Mouse (Mus musculus) urinary bladder, adult 18-20 months (tissue): Measurements from ENCODE around the gene Asic1.
"Not testable (repeated sequence)": the region's sequence is repeated elsewhere in the genome, so short reads cannot be mapped to it uniquely, and the experiment has no call there.

ENCODE experiments used
- DNase-seq, 2 experiments: peaks; one replicate each; pipeline ENCODE4 v3.0.0; 2022; ENCODE audit warnings: low spot score in 2 of 2, mixed read lengths in 2 of 2

Gene Asic1

DNA sequence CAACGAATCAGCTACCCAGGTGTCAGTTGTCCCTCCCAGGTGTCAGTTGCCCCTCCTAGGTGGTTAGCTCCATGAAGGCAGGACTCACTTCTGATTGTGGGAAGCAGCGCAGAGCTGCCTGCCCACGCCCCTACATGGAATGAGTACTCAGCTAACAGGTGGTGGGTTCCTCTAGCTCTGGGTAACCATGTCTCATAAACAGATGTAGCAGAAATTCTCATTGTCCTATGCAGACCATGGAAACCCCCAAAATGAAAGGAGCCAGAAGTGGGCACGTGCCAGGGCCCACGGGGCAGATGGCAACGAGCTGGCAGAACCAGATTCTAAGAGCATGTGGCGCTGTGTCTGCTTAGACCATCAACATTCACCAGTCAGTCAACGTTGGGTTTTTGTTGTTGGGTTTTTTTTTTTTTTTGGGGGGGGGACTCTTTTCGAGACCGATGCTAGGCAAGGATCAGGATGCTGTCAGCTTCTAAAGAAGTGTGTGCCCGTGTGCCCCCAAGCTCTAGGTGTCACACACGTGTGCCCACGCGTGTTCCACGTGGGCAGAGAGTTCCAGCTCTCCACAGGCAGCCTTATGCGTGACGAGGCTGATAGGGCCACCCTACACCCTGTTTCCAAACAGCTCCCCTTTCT is 6.1 kb upstream of the Asic1 start:
- no peak for DNase-seq

- DNase-seq, result peak in 1 of 2 experiments; percentile 52
Measured at GRCm38 (mm10) chr15:99664600-99665451, 5.3 kb upstream of the Asic1 start.

DNA sequence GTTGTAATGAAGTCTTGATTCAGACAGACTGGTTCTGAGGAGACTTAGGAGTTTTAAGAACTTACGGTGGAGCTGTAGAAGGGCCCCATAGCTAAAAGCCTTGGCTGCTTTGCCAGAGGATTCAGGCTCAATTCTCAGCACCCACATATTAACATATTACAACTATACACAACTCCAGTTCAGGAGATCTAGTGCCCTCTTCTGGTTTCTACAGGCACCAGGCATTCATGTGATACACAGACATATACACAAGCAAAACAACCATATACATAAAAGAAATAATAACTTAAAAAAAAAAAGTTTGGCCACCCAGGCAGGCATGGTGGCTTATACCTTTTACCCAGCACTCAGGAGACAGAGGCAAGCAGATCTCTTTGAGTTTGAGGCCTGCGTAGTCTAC is 2.6 kb upstream of the Asic1 start:
- DNase-seq, result no peak

DNA sequence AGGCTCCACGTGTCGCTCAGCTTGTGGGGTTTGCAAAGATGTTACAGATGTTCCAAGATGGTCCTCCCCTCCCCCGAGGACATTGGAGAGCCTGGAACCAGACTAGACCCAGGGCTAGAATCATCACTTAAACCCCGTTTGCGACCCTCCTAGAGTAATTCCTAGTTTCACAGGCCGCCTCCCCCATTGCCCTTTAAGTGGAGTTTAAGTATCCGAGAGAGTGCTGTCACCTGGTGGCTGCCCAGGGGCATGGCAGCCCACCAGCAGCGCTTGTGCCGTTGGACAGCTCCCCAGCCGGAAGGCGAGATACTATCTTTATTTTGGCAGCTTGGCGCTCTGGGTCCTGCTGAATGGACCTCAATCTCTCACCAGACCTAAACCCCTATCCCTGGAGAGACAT is 1.3 kb upstream of the Asic1 start:
- DNase-seq, result peak; percentile 29 to 69

- DNase-seq, result no peak
Measured at GRCm38 (mm10) chr15:99669392-99669791, 776 bp upstream of the Asic1 start.

GRCm38 (mm10) chr15:99670964-99671670 is 949 bp downstream of the Asic1 start:
- no peak for DNase-seq

DNA sequence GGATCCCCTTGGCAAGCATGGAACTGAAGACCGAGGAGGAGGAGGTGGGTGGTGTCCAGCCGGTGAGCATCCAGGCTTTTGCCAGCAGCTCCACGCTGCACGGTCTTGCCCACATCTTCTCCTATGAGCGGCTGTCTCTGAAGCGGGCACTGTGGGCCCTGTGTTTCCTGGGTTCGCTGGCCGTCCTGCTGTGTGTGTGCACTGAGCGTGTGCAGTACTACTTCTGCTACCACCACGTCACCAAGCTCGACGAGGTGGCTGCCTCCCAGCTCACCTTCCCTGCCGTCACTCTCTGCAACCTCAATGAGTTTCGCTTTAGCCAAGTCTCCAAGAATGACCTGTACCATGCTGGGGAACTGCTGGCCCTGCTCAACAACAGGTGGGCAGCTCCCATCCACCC is 1.6 kb downstream of the Asic1 start:
- DNase-seq, result no peak

DNA sequence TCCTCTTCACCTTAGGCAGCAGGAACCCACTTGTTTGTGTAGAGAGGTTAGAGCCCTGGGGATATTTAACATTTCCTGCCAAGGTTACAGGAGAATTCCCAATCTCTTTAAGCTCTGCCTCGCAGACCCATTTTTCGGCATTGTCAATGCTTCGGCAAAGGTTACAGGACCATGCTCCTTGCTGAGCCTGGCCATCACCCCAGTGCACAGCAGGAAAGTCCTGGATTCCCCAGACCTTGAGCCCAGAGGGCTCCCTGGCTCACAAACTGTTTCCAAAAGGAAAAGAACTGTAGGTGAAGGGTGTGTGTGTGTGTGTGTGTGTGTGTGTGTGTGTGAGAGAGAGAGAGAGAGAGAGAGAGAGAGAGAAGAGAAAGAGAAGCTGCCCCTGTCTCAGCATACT is 4.7 kb downstream of the Asic1 start:
- DNase-seq, result no peak

DNA sequence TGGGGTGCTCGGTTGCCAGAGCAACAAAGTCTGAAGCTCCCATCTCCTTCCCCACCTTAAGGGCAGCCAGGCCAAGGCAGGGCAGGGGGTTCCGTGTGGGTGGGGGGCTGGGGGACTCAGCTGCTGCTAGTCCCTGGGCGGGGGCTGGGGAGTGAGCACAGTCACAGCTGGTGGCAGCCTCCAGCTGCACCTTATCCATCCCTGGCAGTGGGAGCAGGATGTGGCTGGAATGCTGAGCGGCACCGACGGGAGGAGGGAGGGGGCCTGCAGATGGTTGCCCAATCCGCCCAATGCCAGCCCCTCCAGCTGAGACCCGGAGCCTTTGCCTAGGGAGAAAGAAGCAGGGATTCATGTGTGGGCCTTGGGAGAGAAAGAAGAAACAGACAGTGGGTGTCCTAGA is 6.9 kb downstream of the Asic1 start:
- DNase-seq, result no peak

- DNase-seq, result no peak
Measured at GRCm38 (mm10) chr15:99678063-99678800, 8.1 kb downstream of the Asic1 start.

DNA sequence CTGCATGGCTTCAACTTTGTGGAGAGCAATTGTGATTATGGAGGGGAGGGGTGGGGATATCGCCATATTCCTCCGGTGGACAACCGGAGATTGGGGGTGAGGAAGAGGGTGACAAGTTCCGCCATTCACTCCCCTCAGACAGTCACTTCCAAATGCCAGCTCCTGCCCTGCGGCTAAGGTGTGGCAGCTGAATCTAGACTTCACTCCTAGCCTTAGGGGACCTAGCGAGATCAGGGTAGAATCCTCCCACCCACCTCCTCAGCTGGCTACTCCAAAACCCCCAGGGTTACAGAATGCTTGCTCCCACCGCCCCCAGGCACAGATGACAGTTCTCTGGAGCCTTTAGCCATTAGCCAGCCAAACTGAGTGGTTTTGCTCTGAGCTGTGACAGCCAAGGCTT is 8.8 kb downstream of the Asic1 start:
- DNase-seq, result no peak

DNA sequence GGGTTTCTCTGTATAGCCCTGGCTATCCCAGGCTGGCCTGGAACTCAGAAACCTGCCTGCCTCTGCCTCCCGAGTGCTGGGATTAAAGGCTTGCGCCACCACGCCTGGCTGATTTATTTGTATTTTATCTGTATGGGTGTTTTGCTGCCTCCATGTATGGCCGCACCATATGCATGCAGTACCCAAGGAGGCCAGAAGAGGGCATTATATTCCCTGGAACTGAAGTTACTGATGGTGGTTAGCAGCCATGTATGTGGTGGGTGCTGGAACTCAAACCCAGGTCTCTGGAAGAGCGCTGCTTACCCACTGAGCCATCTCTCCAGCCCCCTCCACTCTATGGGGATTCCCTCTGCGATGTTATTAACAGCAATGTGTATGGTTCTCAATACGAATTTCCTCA is 12.7 kb downstream of the Asic1 start:
- no peak for DNase-seq

GRCm38 (mm10) chr15:99684156-99684555 is 14.0 kb downstream of the Asic1 start:
- DNase-seq, result no peak

- no peak for DNase-seq
Measured at GRCm38 (mm10) chr15:99688712-99689111, 18.5 kb downstream of the Asic1 start.

DNA sequence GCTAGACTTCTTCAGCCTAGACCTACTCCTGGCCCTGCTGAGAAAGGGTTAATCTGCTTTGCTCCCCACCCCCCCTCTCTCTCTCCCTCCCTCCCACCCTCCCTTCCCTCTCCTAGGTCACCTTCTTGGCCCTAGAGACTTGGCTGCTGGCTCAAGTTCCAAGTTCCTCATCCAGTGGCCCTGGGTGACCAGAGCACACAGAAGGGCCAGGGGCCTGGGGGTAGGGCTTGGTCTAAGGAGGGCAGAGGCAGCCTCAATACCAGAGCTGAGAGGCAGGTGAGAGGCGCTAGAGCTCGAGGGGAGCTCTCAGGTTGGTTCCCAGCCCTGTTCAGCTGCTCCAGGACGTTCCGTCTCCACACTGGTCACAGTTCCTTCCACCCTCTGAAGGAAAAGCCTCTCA is 20.8 kb downstream of the Asic1 start:
- DNase-seq, result no peak

GRCm38 (mm10) chr15:99691976-99692375 is 21.8 kb downstream of the Asic1 start:
- DNase-seq, result no peak

DNA sequence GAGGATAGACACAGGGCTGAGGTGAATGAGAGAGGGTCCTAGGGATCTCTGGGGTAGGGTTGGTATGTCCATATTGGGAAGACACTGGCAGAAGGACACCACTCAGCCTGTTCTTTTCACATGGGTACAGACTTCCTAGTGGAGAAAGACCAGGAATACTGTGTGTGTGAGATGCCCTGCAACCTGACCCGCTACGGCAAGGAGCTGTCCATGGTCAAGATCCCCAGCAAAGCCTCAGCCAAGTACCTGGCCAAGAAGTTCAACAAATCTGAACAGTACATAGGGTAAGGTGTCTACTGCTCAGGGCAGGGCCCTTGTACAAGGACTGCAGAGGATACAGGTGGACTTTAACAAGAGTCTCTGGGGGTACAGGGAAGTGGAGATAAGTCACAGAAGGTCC is 27.1 kb downstream of the Asic1 start:
- DNase-seq, result no peak

- no peak for DNase-seq
Measured at GRCm38 (mm10) chr15:99698533-99699085, 28.4 kb downstream of the Asic1 start.

DNA sequence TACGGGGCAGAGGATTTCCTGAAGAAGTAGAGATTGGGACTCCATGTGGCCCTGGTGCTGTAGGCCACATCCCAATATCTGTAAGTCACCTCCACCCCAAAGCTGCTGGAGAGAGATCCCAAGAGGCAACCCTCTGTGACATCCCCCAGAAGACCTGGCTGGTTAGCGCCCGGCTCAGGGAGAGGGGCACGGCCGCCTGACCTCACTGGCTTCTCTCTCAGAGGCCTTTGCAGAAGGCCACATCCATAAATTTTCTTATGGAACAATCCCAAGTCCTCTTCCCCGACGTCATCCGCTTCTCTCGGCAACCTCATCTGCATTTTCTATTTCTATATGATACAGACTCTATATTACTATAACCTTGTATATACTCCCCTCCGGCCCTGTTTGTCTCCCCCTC is 29.5 kb downstream of the Asic1 start:
- no peak for DNase-seq

DNA sequence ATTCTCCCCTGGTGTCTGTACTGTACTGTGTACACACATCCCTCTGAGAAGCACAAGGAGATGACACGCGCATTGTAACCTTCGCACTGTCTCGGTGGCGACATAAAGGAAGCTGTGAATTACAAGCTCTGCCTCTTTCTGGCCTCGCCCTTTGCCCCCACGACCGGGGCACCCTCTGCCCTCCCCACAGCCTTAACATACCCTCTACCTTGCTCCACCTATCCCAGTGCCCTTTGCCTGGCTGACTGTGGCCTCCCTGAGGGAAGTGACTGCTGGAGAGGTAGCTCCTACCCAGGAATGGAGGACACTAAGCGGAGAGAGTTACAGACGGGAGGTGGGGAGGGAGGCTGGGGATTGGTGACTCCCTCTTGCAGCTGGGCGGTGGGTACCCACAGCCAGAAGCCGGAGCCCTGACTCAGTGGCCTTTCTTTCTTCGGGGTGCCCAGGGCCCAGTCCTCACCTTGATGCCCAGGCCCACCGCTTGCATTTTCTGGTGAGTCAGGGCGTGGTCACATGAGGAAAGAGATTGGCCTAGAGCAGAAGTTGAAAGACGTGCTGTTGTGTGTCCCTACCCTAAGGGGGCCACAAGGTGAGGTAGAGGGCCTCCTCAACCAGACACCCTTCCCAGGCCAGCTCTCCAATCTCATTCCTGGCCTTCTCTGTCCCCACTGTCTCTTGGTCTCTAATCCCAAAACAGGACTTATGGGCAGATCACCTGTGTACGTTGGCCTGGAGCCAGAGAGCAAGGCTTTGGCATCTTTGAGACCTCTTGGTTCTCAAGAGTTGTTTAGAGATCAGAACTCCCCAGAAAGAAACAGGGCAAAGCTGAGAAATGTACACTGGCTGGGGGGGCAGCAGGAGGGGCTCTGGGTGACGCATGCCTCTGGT is 30.3 kb downstream of the Asic1 start:
- DNase-seq, result no peak

- DNase-seq, result not testable (repeated sequence)
Measured at GRCm38 (mm10) chr15:99701640-99701998, 31.5 kb downstream of the Asic1 start.
